Mouse (Mus musculus) right cerebral cortex, adult 2 months (tissue): ENCODE results near the gene Gp2.

Source experiments
- DNase-seq, 2 experiments: peaks; one replicate each; pipeline ENCODE4 v3.0.0; 2021 to 2022; ENCODE audit warnings: low spot score in 2 of 2

Gene Gp2

DNA sequence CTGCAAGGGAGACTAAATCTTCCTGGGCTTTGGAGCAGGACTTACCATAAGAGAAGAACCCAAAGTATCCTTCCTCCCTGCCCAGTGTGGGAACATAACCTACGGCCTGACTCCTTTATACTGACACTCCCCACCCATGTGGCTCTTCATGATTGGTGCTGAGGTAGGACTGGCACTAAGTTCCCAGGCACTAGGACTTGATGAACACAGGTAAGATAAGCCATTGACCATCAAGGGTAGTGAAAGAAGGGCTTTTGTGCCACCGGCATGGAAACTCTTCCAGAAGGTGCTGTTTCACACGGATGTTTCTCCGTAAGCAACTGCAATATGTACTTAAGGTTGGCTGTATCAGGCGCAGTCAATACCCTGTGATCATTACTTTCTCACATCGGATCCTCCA, at the start of gene Gp2:
Gp2 (minus strand) TSS at position 101 of the 400 bp plus-strand sequence.
- no peak for DNase-seq

DNA sequence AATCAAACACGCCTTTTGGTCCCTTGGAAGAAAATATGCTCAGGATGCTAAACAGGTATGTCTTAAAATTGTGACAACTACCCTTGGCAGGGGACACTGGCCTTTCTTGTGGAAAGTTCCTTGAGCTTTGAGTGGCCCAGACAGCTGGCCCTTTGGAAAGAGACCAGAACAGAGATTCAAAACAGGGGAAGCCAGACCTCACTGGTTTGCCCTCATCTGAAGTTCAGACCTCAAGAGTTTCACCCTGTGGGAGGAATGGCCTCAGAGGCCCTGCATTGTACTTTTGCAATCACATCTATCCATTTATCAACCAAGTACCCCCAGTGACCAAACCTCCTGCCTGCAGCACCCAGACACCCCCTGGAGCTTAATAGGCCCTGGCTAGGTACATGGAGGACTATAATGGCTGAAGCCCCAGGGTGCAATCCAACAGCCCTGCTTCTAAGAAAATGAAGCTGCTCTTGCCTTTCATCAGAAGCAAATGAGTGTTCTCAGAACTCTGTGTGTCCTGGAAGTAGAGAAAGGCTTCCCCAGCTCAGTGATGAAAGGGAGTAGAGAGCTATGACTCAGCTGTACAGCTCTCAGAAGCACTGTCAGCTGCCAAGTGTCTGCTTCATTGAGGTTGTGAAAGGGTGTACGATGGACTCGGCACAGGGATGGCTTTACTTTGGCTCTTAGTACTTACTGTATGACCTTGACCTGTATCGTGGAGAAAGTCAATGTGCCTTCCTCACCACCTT, 31.1 kb upstream of the Gp2 start:
- DNase-seq = peak in 1 of 2 experiments; percentile 5

DNA sequence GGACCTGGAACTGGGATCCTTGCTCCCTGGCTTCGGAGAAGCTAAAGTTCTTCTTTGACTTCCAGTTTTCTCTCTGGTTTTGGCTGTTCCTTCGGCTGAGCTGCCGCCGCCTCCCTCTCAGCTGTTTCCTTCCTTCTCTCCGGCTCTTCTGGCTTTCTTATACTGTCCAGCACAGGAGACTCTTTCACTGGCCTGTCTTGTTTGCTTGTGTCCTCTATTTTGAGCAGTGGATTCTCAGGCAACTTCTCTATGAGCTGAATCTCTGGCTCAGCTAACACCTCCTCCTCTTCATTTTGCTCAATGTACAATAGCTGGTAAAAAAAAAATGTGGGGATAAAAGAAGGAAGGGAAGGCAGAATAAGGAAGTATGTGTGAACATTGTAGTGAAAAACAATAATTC, 27.6 kb upstream of the Gp2 start:
- DNase-seq = peak; percentile 4 to 11

DNA sequence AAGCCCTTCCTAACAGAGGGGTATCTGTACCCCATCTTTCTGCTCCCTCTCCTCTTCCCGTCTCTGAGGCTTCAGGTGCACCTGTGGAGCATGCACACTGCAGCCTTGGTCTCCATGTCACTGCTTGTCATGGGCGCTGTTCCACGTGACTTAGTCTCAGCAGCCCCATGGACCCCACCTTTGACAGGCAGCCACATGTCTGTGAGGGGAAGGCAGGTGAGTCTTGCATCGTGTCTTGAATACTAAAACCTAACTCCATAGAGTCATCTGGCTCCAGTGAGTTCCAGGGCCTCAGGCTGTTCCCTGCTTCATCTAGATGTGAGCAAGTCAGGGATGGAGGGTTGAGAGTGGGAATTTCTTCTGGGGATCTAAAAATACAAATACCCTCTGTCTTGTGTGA, 25.1 kb upstream of the Gp2 start:
- no peak for DNase-seq

DNA sequence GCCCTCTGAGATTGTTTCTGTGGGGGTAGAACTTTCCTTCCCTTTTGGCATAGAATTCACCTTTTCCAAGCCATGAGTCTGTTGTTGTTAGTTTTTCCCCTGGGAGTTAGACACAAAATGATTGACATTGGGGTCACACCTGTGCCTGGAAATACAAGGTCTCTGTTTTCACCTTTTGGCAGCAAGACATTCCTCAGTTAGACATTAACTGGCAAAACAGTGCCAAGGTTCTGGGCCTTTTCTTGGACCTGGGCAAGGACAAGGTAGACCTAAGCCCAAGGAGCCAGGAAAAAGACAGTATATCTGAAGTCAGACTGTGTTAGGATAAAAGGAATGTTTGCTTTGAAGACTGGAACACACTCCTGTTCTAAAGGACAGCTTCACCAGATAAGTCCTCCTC, 20.2 kb upstream of the Gp2 start, which contains the start of gene Umod:
Umod (minus strand) TSS at position 27 of the 400 bp plus-strand sequence.
- DNase-seq = no peak

DNA sequence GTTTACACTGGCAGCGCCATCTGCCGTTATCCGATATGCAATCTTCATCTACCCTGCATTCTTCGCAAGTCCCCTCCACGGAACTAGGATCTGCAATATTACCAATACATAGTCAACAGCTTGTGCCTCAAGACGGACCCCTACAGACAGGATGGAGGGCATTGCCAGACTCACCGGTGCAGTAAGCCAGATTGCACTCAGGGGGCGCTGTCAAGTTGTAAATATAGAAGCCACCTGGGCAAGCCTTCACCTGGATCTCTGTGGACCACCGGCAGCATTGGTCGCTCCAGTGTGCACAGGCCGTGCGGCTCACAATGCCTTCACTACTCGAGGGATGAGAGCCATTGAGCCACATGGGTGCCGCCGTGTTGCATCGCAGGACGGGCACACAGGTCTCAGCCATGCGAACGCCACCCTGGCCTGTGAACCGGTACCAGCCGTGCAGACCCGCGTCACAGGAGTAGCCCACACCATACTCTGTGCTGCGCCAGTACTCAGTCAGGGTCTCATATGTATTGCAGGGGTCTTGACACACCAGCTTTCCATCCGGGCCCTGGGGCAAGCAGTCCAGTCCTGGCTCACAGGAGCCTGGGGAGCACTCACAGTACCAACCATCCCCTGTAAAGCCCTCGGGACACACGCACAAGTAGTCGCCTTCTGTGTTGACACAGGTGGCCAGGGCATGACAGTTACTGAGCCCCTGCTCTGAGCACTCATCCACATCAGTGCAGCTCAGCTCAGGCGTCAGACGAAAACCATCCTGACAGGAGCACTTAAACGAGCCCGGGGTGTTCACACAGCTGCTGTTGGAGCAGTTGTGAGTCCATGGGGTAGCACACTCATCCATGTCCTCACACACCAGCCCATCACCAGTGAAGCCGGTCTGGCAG, 17.7 kb upstream of the Gp2 start:
- DNase-seq = no peak

DNA sequence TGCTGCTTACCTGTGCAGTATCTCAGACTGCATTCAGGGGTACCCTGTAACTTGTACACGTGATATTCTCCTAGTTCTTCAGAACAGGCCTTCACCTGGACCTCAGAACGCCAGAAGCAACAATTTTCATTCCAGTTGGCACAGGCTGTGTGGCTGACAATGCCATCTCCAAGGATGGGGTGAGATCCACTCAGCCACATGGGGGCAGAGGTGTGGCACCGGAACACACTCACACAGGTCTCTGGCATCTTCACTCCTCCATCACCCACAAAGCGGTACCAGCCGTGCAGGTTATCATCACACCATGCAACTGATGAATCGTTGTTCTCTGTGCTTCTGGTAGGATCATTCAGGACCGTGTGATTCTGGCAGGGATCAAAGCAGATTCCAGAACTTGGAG, 4.9 kb downstream of the Gp2 start:
- no peak for DNase-seq

DNA sequence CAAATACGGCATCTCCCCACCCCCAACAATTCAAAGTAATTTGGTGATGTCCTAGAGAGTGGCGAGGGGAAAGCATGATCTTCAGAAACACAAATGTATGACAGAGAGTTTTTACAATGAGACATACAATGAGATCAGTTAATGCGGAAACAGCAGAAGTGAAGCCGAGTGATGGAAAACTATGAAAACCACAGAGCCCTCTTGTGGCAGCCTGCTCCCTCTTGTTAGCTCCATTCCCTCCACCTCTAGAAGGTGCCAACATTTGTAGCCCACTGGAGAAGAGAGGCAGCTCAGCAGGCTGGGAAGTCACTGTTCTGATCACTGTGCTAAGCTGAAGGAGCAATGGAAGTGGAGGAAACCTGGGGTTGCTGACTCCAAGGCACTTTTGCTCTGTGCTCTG, 15.2 kb downstream of the Gp2 start:
- peak; percentile 12 to 28 for DNase-seq

DNA sequence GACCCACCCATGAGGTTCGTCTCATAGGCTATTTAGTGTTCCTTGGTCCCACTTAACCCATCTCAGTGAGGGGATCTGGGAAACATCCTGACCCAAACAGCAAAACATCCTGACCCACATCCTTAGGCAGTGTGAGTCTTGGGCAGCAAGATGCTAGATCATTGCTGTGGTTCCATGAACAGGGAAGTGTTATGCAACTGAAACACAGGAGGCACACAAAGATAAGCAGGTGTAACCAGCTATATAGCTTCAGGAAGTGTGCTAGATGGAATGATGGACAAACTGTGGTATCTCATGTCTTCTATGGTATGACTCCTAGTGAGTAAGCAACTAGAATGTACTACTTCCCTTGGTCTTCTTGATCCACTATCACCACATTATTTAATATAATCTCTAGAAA, 17.1 kb downstream of the Gp2 start:
- DNase-seq = no peak

DNA sequence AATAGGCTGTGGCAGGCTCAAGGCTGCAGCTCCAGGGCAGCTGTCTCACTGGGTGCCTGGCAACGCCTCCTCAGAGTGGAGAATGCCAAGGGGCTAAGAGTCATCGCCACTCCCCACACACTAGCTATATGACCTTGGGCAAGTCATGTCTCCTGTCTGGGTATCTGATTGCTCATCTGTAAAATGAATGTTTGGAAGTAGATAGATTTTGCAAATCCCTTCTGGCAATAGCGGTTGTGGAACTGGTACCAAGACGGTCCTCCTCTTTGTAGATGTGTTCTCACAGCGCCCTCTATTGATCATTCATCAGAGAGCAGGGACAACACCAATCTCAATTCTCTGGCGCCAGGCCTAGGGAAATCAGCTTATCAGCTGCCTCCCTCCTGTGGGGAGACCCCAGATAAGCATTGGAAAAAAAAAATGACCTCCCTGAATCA, 31.9 kb downstream of the Gp2 start:
- peak; percentile 72 to 79 for DNase-seq

DNA sequence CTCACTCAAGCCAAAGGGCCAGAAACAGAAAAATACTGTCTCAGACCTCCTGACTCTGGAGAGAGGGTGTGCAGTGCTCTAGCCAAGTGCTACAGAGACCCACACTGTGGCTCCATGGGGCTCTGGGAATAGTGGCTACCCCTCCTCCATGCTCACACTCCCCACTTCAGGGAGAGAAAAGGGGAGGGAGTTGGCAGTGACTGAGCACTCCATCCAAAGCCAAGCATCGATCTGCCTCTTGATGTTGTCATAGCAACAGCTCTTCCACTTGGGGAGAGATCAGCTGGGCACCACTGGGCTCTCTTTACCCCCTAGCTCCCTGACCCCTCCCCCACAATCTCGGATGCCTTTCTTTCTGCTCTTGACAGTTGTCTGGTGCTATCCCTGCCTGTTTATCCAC, 38.4 kb downstream of the Gp2 start:
- no peak for DNase-seq

DNA sequence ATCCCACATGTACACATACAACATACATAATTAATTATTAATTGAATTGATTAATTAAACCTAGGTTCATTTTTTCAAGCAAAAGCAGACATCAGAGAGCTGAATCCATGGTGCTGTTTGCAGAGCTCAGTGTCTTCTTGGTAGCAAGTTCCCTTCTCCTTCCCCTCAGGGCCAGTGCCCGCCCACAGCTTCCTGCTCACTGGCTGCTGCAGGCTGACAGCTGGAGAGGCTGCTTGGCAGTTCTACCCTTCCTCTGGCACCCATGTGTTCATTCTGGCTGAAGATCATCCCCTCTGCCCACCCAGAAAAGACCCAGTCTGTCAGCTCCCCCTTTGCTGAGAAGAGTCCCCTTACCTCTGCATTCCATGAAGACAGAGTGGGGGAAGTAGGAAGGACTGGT, 40.6 kb downstream of the Gp2 start:
- DNase-seq = no peak

DNA sequence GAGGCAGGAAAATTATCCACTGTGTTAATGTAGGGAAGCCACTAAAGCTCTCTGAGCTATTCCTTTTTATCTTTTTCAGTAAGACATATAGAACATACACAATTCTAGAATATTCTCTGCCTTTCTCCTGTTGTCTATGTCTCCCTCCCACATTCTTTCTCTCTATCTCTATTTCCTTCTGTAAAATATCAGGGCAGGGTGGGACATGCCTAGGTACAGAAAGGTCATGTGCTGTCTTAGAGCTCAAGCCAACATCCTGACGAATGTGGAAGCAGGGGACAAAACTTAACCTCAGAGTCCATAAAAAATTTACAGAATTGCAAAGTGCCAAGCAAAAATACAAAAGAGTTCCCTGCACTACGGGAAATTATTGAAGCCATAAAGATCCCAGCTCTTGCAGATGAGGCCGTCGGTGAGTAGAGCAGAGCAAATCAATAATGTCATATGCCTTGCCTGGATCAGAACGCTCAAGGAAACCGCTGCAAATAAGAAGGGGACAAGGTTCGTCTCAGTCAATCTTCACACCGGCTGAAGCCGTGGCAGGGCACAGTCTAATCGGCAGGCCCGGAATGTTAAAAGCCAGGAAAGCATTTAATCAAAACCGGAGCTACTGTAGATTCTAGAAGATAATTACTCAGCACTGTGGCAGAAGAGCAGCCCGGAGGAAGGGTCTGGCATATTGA, 64.9 kb downstream of the Gp2 start:
- DNase-seq = no peak
